Mouse (Mus musculus): ENCODE results near the gene Inip.
"Not testable (repeated sequence)": the region's sequence is repeated elsewhere in the genome, so short reads cannot be mapped to it uniquely, and the experiment has no call there.

Inip gene

DNA sequence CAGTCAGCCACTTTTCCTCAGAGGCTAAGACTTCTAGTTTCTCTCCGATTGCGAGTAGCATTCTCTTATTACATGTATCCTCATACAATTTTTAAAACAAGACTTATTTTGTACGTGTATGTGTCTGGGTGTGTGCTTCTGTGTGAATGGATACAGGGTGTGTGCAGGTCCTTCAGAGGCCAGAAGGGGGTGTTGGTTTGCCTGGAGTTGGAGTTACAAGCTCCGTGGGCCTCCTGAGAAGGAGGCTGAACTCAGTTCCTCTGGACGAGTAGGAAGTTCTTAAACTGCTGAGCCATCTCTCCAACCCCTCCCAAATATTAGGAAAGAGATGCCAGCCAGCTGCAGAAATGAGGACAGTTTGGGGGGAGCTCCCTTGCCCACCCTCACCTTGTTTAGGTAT is 7.0 kb upstream of the Inip start:
- DNase-seq (ENCODE audit: low spot score): no peak

DNA sequence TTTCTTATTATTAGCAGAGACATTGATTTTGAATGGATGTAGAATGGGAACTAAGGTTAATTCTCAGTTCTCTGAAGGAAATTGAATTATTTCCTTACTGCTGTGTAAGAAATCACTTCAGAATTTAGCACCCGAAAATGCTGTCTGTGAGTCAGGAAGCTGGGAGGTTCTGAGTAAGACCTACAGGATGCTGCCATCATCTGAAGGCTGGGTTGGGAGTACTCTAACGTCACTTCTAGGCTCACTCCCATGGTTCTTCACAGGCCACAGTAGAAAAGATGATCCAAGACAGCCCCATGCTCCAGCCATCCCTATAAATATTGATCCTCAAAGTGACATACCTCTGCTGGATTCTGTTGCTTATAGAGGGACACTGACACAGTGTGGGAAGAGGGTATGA is 6.1 kb upstream of the Inip start:
- no peak for DNase-seq (ENCODE audit: low spot score)

DNA sequence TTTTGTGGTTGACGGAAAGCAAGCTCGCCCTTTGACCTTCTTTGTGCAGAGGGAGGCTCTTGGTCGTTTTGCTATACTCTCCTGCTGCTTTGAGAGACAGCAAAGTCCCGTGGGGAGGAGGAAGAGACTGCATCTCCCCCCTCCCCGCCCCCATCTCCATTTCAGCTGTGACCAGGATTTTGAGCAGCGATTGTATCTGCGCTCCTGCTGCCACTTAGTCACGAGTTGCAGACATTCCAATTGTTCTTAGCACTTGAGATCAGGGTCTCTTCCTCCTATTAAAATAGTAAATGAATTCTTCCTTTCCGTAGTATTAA is 5.4 kb upstream of the Inip start:
- DNase-seq (ENCODE audit: low spot score): no peak

DNA sequence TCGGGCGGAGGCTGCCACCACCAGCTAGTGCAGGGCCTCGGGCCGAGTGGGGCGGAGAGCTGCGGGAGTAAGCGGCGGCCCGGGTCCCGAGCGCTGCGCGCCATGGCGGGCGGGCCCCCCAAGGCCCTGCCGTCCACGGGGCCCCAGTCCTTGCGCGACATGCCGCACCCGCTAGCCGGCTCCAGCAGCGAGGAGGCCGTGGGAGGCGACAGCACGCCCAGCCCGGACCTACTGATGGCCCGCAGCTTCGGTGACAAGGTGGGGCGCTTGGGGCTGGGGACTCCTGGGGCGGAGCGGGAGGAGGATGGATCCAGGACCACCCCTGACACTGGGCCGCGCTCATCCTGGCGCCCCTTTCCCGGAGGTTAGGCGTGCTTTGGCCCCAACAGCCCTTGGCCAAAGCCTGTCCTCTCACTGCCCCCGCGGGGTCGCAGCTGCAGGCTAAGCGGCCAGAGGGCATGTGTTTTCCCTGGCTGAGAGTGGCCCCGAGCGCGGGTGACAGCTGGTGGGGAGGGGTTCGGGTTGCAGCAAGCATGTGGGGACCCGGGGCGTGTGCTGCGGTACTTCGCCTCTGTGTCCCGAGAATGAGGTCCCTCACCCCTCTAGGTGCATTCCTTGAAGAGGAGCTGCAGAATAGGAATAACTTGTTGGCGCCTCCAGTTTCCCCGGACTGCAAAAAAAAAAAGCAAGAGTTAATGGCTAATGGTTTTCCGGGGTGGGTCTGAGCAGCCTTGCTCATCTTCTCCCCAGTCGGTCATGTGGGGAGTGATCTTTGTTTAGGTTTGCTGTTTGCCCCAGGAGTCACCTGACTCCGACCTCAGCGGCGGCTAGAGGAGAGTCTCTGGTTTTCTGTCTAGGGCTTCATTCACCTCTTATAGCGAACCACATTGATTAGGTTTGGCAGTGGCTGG is 4.8 kb upstream of the Inip start:
- DNase-seq (ENCODE audit: low spot score): peak; percentile 60

DNA sequence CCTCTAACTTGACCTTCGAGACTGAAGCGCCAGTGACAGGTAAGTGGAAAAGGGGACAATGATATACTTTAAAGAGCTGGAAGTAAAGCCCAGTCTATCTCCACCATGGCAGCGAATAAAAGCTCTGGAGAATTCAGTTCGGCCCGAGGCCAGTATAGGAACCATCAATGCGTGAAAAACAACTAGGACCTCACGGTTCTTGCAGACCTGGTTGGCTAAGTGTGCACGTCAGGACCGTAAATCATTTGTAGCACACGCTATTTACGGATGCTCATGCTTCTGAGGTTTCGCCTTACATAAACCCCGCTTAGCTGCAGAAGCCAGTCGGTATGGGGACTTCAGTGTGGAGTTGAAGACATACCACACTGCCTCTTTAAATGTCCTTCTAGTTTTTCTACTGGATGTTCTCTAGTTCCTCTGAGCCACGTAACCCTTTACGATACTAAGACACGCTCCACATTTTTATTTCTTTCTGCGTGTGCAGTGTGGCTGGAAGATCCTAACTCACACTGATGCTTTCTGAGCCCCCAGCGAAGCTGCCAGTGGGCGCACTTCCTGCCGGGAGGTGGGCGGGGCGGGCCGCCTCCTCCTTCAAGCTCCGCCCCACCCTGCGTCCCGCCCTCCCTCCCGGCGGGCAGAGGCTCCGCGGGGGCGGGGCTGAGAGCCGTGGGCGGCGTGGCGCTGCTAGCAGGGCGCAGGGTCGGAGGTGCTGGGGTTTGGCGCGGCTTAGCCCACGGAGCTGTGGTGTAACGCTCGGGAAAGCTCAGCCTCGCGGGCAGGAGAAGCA is 4.0 kb upstream of the Inip start, which contains the start of gene Snx30:
Snx30 (plus strand) TSS at position 660 of the 787 bp plus-strand sequence.
- DNase-seq (ENCODE audit: low spot score): peak; percentile 88

DNA sequence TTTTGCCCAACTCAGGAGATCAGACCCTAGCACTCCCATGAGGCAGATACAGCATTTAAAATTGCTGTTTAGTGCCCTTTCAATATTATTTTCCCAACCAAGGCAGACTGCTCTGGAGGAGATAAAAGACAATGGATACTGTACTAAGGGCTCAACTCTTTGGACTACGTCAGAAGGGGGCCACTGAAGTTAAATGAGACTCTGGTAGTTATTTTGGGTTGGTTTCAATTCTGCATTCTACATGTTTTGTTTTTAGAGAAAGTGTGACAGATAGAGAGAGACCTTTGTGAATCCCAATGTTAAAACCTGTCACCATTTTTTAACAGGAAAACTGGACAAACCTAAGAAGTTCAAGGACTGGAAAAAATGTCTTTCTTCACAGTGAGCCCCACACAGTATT is 3.4 kb upstream of the Inip start:
- no peak for DNase-seq (ENCODE audit: low spot score)

DNA sequence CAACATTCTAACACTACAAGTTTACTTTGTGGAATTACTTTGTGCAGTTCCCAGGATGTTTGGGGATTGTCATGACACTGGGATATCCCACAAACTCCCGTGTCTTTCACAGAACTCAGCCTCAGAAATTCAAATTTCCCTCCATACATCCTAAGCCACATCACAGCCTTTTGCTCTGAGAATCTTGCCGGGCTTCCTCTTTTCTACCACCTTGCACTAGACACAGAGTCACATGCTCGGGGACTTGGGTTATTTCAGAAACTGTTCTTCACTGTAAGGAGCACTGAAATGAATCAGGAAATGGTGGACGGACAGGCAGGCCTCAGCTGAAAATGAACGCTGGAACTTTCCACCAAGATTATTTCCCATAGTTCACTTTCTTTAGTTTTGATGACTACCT is 2.0 kb upstream of the Inip start:
- peak; percentile 64 for DNase-seq (ENCODE audit: low spot score)

DNA sequence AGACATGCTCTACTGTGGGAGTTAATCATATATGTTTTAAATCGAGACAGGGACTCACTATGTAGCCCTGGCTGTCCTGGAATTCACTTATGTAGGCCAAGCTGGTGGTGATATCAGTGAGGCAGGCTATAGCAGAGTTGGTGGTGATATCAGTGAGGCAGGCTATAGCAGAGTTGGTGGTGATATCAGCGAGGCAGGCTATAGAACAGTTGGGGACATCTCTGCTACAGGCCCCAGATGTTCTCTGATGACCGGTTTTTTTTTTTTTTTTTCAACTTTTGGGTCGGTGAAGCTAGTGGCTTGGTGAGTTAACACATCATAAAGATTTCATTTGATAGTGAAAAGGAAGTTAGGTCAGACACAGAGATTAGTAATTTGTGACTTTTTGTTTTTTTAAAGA is 1.4 kb upstream of the Inip start:
- no peak for DNase-seq (ENCODE audit: low spot score)

DNA sequence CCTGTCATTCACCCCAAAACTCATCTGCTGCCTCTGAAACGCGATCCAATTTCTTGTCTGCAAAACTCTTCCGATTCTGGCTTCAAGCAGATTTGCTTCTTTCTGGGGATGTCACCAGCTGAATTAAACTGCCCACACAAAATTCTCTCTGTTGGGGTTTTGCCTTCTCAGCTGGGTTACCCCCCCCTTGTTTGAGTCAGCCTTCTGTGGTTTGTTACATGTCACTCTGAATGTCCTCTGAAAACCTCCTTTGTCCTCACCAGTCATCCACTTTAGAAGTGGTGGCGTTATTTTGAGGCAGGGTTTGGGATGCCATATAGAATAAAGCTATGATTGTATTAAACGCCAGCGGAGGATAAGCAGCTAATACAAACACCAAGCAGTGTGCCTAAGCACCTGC is 718 bp upstream of the Inip start:
- no peak for DNase-seq (ENCODE audit: low spot score)

DNA sequence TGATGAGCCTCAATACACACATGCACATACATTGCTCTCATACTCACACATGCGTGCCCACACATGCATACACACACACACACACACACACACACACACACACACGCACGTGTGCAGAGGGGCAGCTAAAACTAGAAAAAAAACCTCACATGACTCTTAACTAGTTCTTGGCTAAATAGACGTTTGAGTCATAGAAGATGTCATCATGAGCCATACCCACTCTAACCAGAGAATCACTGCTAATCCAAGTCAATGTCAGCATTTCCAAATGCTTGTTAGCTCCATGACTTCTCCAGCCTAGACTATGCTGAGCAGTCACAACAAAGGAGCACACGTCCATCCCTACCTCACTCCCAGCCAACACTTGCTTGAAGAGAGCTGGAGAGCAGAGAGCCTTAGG is 1.2 kb downstream of the Inip start:
- DNase-seq (ENCODE audit: low spot score): no peak

DNA sequence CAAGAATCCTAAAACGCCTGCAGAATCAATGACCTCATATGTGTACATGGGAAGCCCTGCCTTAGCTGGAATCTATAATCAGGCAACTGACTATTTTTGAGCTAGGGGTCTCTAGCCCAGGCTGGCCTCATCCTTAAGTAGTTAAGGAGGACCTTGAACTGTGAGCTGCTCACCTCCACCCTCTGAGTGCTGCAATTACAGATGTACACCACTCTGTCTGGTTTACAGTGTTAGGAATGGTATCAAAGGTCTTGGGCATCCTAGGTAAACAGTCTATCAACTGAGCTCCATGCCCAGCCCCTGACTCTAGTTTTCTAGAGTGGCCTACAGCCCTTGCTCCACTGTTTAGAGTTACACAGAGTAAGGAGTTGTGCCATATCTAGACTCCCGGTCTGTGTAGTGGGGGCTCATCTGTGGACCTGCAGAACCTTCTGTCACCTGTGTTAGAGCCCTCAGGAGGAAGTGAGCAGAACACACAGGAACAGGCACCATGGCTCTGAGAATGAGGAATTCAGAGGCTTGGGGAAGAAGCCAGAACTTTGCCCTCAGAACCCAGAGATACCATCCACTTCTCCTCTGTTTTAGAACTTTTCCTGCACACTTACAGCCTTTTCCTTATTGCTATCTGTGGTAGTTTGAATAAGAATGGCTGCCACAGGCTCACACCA is 5.5 kb downstream of the Inip start:
- no peak for DNase-seq (ENCODE audit: low spot score)

DNA sequence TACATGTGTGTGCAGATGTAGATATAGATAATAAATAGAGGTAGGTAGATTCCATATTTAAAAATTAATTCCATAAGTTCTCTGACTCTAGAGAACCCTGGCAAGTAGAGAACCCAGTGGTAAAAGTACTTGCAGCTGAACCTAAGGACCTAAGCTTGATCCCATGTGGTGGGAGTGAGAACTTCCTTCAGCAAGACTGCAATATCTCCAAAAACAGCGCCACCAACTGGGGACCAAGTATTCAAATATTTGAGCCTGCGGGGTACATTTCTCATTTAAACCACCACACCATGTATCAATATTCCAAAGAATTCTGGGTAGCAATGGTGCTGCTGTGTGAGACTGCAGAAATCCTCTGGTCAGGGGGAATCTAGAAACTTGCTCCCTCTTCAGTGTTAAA is 7.3 kb downstream of the Inip start:
- DNase-seq (ENCODE audit: low spot score): no peak

DNA sequence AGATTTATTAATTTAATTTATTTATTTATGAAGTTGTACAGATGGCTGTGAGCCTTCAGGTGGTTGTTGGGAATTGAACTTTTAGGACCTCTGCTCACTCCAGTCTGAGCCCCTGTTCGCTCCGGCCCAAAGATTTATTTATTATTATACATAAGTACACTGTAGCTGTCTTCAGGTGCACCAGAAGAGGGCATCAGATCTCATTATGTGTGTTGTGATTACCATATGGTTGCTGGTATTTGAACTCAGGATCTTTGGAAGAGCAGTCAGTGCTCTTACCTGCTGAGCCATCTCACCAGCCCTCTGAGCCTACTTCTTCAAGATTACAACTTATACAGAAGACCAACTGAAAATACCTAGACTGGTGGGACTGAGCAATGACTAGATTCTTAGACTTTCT is 7.8 kb downstream of the Inip start:
- DNase-seq (ENCODE audit: low spot score): not testable (repeated sequence)

DNA sequence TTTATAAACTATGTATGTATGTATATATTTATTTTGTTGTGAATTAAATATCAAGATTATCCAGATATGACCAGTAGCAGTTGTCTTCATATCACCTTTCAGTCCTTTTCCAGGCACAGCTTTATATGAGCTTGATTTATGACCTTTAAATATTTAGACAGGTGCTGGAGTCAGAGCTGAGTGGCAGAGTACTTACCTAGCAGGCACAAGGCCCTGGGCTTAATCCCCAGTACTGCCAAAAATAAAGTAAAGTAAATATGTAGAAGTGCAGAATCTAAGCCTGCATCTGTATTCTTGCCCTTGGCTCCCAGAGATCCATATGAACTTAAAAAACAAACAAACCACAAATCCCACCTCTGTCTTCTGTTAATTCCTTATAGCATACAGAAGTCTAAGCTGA is 12.4 kb downstream of the Inip start:
- DNase-seq (ENCODE audit: low spot score): no peak

DNA sequence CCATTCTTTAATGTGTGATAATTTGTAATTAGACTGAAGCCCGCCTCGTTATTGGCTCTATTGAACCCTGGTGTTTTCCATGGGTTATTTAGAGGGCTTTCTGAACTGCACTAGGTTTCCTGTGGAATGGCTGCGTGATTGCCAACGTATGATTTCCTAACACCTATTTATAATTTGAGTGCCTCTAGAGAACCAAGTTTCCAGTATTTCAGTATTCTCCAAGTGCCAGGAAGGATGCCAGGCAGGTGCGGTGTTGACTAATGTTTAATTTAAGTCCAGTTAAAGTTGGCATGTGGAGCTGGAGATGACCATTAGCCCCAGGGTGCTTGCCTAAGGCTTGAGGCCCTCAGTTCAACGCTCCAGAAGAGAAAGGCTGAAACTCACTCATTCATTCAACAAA is 14.3 kb downstream of the Inip start:
- no peak for DNase-seq (ENCODE audit: low spot score)

DNA sequence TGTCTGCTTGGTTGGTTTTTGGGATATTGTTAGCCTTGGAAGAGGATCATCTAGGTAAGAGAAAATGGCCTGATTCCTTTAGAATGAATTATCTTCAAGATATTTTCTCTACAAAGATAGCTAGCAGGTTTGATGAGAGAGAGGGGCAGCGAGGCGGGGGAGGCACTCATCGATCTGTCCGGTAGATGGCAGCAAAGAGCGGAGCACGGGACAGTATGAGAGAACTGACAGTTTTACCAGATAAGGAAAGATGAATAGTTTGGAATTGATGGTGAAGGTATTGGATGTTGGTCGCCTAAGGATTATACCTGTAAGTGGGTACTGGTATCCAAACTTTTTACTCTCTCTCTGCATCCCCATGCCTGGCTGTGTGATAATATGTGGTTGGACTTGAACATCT is 14.7 kb downstream of the Inip start:
- DNase-seq (ENCODE audit: low spot score): peak; percentile 69

DNA sequence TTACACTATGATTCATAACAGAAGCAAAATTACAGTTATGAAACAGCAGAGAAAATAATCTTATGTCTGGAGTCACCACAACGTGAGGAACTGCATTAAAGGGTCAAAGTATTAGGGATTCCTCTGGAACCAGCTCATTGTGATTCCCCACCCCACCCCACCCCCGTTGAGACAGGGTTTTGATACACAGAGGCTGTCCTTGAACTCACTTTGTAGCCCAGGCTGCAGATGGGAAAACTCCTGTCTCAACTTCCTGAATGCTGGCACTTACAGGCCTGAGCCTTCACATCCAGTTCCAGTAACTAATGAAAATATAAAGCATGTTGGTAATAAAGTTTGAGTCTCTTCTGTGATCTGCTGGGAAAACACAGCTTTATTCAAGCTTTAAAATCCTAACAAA is 16.0 kb downstream of the Inip start:
- DNase-seq (ENCODE audit: low spot score): no peak

DNA sequence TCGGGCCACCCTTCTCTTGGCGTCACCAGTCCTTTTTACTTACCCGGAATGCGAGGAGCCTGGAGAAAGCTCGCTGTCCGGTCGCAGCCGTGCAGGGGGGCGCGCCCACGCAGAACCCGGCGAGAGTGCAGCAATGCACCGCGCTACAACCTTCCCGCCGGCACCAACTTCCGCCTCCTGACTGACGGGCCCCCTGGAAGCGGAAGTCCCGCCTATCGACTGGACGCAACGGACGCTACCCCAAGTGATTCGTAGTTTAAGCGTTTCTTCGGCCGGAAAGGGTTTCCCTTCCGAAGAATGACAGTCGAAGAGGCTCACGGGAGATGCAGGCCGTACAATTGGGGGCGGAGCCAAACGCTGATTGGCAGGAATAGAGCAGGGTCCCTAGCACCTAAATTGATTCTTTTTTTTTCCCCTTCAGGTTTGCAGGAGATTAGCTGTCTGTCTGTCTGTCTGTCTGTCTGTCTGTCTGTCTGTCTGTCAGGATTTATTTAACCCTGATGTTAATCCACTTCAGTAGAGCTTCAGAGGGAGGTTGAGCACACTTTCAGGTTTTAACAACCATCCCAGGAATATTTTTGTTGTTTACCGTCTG is 17.6 kb downstream of the Inip start:
- peak; percentile 97 for DNase-seq (ENCODE audit: low spot score)

DNA sequence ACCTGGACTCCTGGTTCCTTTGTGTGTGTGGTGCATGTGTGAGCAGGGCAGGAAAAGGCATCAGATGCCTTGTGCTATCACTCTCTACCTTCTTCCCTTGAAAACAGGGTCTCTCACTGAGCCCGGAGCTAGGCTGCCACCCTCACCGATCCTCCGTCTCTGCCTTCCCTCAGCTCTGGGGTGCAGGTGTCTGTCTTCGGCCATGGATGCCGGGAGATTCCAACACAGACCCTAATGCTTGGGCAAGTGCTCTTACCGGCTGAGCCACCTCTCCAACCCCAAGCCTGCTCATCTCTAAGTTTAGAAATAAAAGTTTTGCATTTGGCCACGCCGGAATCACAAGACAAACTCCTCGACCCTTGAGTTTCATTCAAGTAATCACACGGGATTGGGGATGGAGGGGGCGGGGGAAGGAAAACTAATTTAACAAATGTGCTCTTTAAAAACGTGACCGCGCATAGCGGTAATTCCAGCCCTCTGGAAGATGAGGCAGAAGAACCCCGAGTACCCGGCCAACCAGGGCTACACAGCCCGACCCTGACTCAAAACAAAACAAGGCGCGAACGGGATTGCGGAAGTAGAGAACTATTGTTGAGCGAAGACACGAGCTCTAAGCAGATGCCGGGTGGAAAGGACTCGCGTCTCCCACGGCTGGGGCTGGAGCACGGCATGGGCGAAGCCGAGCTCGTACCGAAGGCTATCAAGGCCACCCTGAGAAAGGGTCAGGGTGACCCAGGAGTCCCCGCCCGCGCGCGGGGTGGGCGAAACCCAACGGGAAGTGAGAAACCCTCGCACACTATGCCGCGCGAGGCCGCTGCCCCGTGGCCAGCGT is 18.3 kb downstream of the Inip start:
- DNase-seq (ENCODE audit: low spot score): peak; percentile 28

DNA sequence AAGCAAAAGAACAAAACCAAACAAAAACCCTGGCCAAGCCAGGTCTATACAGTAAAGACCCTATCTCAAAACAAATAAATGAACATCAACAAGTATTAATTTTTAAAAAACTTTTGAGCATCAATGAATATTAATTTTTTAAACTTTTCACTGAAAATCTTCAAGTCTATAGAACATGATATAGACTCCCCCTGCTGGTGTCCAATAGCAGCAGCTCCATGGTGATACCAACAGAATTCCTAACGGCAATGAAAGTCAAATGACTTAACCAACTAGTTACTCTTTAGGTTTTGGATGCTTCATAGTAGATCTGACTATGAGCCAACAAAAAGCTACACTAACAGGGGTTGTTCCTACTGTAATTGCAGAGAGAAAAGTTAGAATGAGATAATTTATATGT is 20.8 kb downstream of the Inip start:
- no peak for DNase-seq (ENCODE audit: low spot score)

DNA sequence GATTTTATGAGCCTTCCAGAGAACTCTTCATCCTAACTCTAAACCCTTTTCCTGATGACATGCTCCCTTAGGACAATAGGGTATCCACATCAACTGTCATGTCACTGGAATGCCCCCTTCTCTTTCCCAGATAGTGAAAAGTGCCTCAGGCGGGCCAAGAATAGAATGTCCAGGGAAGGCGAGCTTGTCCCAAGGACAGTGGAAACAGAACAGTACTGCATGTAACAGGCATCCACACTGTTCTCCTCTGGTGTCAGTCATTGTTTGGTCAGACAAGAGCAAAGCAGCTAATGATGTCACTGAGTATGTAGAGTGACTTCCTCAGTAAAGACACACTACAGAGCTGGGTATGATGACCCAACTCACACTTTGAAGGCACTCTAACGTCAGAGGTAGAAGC is 23.6 kb downstream of the Inip start:
- no peak for DNase-seq (ENCODE audit: low spot score)

All from T-cell, adult 2 months (primary cell).